Mouse (Mus musculus) CD4-positive, CD25-positive, alpha-beta regulatory T cell, adult 2 months (primary cell): ENCODE measurements at regions not wholly inside any gene's neighbourhood (a gene's known extent, or its start where the extent isn't known, plus 50 kb on each side); places are given as distances from the start of the nearest gene placed in this dataset.
"Not testable (repeated sequence)": the region's sequence is repeated elsewhere in the genome, so short reads cannot be mapped to it uniquely, and the experiment has no call there.

Experiments
- DNase-seq: peaks from one replicate; pipeline ENCODE4 v3.0.0-alpha.2; 2012; ENCODE audit warnings: low read depth, low spot score

- DNase-seq: peak; percentile 18
These were observed 57.1 kb downstream of the Ccdc54 start for GRCm38 (mm10) chr16:50533881-50534280.

GRCm38 (mm10) chr16:50529511-50530416 lies 61.2 kb downstream of the Ccdc54 start:
- DNase-seq: peak; percentile 88

GRCm38 (mm10) chr16:50528677-50529510 lies 62.1 kb downstream of the Ccdc54 start:
- peak; percentile 69 for DNase-seq

DNA sequence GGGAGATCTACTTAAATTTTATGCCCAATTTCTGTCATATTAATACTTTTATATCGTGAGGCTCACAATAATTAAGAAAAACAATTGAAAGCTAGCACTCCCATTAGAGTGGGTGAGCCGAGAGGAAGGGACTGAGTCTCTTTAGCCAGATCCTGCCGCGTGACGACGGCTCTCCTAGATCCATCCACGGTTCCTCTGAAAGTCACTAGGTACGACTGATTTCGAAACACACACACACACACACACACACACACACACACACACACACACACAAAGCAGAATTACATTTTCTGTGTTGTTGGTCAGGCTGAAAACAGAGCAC lies 62.6 kb downstream of the Ccdc54 start:
- DNase-seq: no peak

DNA sequence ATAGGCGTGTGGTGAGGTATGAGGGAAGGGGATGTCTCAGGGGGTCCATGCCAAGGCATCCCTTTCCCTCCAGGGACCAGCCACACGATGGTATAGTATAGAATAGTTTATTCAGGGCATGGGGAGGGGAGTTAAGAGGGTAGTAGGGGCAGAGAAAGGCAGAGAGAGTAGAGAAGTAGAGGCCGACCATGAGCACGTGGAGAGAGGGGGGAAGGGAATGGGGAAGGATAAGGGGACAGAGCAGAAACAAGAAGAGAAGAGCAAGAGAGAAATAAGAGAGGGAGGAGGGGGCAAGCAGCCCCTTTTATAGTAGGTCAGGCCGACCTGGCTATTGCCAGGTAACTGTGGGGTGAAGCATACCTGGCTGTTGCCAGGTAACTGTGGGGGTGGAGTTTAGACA lies 64.0 kb downstream of the Ccdc54 start:
- DNase-seq: not testable (repeated sequence)

DNA sequence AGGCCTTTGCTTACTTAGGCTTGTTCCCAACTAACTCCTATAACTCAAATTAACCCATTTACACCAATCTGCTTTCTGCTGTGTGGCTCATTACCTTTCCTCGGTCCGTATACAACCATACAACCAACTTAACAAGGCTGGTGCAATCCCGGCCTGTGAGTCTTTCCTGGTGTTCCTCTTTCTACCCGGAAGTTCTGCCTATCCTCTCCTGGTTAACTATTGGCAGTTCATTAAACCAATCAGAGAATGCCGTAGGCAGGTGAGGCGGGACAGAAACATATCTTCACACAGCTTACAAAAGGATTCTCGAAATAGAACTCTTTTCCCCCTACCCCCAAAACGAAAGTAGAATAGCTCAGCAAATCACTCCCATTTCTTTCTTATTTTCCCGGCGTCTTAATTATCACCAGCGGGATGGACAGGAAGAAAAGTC lies 65.0 kb downstream of the Ccdc54 start:
- DNase-seq: no peak

DNA sequence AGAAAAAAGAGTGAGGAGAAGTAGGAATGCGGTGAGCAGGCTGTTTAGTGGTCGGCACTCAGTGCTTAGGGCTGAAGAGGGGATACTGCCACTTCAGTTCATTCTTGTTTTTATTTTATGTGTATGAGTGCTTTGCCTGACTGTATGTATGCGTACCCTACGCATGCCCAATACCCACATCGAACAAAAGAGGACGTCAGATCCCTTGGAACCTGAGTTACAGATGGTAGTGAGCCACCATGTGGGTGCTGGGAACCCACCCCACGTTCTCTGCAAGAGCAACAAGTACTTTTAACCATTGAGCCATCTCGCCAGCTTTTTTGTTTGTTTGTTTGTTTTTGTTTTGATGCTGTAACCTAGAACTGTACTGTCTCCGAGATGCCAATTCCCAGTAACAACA lies 65.5 kb downstream of the Ccdc54 start:
- no peak for DNase-seq

GRCm38 (mm10) chr16:50519610-50520009 lies 71.3 kb downstream of the Ccdc54 start:
- DNase-seq: no peak

GRCm38 (mm10) chr16:50516579-50516978 lies 74.4 kb downstream of the Ccdc54 start:
- DNase-seq: no peak

DNA sequence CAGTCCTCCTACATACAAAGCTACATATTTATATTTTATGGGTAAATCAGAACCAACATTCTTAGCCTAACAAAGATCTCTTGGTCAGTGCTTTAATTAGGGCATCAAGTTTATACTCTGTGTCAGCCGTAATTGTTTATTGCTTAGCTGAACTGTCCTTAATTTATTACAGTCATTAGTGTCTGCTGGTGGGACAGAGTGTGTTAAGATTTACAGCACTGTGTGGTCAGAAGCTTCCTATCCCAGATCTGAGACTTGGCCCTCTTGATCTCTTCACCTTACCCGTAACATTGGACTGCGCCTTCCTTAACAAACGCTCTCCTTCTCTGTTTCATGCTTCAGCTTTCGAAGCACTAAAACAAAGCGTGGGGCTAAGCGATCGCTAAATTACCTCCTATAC lies 75.9 kb downstream of the Ccdc54 start:
- DNase-seq: no peak

GRCm38 (mm10) chr16:50512080-50512479 lies 78.9 kb downstream of the Ccdc54 start:
- no peak for DNase-seq

- no peak for DNase-seq
These were observed 77.3 kb upstream of the Bbx start for GRCm38 (mm10) chr16:50509529-50509895.

DNA sequence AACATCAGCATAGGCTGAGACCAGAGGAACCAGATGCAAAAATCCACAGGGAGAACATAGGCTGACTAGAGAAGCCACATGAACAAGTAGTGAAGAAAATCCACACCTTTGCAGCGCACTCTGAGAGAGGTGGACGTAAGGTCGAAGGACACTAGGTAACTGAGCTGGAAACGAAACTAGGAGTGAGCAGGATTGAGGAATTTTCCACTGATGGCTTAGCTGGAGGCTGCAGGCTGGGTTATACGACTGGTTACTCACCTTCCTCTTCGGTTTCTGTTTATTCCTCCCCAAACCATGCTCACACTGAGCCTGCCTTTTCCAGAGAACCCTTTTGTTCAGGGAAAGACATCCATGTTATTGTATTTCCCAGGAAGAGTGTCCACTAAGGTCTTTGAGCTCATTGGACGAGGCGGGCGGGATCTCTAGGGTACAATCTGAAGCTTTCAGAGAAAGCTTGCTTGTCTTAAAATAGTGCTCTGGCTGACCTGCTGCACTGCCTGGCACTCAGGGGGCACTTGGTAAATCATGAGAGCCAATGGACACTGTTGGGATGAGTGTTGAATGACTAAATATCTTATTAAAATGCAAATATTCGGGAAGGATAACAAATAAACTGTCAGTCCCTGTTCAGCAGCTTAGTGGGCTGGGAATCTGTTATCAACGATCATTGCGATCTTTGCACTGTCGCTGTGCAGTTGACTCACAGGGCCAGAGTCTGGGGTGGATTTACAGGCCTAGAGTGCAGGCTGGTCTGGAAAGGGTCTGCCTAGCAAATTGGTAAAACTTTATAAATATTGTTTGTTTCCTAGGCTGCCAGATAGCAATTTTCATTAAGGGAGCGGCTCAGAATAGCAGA lies 76.7 kb upstream of the Bbx start:
- no peak for DNase-seq

- no peak for DNase-seq
These were observed 72.4 kb upstream of the Bbx start for GRCm38 (mm10) chr16:50504619-50505018.

DNA sequence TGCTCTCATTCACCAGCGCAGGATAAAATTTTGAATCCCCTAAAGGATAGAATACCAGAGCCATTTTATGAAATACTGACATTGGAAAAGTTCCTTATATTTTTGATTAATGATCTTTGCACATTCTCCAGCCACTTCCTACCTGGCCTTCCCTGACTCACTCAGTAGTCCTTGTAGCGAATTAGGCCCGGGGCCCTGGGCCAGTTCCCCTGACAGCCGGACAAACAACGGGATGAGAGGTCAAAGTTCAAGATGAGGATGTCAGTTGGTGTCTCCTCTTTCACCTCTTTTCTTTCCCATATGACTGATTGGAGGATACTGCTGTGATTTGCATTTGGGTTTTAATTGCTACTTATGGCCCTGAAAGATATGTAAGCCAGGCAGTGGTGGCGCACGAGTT lies 66.7 kb upstream of the Bbx start:
- no peak for DNase-seq

DNA sequence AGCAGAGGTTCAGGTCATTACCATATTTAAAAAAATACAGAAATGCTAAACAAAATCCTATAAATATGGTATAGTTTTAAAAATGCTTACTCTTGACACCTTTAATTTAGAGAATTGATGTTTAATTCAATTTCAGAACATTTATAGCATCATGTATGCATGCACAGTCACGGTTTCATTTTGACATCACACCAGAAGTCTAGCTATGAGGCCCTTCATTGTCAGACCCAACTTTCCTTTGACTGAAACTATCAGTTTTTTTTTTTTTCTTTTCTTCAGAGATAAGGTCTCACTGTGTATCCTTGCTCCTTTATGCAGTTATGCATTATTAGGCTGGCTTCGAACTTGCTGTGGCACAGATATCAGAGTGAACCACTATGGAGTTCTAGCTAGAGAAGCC lies 61.5 kb upstream of the Bbx start:
- DNase-seq: no peak

DNA sequence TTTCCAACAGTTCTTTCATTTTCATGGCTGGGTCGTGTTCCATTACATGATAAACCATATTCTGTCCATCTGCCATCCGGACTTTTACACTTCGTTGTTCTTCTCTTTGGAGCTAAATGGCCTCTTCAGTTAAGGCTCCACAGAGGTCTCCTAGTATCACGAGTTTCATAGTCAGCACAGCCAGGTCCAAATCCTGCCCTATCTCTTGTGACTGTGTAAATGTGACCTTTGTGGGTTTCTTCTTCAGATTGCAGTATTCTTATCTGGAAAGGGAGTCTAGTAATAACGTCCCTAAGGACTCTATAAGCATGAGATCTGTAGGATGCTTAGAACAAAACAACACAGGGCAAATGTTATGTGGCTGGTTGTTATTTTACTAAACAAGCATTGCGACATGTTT lies 57.1 kb upstream of the Bbx start:
- no peak for DNase-seq

DNA sequence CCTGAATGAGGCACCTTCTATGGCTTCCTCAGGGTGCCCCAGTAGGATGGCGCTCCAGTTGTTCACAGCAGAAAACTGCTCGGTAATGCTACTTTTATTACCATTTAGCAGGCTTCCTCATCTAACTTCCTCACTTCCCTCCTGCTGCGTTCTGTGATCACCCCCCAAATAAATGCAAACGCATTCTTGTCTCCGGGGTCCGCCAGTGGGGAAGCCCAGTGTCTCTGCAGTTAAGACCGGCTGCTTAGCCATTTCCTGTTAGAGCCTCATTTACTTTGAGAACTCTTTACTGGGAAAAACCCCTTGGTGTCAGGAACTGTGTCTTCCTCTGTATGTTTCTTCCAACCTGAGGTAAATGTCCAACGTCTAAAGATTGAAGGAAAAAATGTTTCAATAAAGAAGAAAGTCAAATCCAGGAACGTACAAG lies 50.2 kb upstream of the Bbx start:
- no peak for DNase-seq
